Mouse (Mus musculus): ENCODE data around the gene Ephx1. TPM values are rescaled to one million over a fixed set of nuclear protein-coding genes. Genes with fewer than 3 reads are reported as not detected.

The Ephx1 gene
- total RNA-seq, 2 experiments from 2014 or later: 2.1 TPM; not detected in 1

DNA sequence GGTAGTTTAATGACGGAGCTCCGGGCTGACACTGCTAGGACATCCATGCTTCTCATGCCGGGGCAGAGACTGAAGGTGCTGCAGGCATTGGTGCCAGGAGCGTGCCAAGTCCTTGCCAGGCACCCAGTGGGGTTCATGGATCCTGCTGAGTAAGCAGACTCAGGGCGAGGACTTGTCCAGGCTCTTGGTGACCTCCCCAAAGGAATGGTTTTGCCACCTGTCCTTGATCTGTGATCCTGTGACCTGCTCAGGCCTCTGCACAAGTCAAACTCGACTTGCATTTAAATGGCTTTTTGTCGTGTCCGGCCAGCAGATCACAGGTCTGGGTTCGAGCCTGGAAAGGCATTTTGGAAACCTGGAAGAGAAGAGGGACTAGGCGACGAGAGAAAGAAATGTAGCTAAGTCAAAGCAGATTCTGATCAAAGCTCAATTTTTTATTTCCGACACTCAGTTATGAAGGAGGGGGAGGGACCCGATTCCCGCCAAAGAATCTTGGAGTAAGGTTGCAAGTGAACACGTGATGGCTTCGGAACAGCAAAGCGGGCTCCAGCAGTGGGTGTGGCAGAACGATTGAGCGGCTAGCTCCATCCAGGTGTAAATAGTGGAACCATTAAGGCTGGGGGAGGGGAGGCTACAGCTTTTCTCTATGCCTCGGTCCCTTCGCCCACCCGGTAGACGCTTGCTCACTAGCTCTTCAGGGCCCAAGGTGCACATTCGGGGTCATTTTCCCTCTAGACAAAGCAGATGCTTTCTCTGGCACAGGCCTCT is 41.0 kb downstream of the Ephx1 start:
- ATAC-seq (replicated peaks; ENCODE audit: poor library complexity, severe bottlenecking): no peak

DNA sequence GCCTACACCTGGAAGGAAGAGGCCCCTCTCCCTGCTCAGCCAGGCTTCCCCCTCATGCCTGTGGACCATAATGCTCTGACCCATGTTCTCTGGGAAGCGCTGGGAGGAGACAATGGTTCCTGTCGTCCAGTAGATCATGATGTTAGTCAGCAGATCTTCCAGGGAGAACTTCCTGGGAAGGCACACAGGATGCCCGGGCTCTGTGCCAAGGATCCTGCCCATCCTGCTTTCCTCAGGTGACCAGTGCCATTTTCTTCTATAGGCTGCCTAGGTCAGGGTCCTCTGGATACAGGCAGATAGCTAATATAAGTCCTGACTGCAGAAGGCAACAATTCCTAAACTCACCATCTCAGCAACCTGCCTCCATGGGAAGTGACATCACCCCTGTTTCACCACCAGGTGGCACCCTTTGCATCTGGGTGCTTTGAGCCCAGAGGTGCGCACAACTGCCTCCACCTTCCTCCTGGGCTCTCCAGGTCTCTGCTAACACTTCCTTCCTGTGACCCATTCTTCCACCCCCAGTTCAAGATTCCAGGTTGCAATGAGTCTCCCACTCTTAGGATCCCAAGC is 44.5 kb downstream of the Ephx1 start:
- ATAC-seq (replicated peaks; ENCODE audit: poor library complexity, severe bottlenecking): peak; percentile 47

DNA sequence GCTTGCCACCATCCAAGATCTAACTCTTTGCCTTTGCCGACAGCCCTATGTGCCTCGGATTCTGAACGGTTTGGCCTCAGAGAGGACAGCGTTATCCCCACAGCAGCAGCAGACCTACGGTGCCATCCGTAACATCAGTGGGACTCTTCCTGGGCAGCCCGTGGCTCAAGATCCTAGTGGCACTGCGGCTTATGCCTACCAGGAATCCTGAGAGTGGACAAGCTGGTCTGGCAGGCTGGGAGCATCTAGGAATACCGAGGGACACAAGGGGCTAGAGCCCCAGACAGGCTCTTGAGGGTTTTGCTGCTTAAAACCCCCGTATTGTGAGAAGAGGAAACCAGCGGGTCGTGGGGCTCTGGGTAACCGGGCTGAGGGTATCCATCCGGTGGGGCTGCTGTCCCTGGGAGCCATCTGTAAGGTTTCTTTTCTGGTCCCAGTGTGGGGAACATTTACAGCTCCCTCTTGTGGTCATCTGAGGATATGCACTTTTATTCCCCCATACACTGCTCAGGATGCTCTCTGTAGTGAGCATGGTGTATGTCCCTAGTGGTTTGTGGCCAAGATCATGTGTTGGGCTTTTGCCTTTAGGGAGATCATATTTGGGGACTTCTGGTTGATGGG is 46.5 kb downstream of the Ephx1 start:
- peak; percentile 72 for ATAC-seq (replicated peaks; ENCODE audit: poor library complexity, severe bottlenecking)

DNA sequence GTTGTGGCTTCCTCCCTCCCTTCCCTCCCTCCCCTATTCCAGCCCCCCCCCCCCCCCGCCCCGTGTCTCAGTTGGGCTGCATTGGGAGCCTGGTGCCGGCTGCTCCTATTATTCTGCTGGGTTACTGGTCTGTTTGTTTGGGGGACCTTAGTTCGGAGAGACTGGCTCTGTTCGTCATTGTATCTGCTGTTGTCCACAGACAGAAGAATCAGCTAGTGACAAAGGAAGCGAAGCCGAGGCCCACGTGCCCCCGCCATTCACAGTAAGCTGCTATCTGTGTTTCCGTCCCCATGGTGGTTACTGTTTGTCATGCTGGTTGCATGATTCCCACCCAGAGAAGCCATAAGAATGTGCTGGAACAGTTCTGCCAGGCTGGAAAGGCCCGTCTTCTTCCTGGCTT is 47.8 kb downstream of the Ephx1 start:
- no peak for ATAC-seq (replicated peaks; ENCODE audit: poor library complexity, severe bottlenecking)

DNA sequence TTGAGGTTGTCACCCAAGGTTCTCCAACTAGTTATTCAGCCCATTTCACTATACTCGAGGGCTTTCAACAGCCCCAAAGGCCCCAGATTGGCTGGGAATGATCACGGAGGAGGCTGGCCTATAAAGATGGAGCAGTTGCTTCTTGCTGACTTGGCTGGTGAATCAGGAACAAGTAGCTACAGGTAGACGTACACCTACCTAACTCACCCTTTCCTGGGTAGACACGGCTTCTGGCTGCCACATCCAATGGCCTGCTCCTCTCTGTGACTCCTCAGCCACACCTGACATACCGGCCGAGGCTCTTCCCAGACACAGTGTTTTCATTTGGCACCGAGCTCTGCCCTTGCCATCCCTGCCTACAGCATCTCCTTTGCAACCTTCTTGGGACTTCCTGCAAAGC is 53.4 kb downstream of the Ephx1 start:
- no peak for ATAC-seq (replicated peaks; ENCODE audit: poor library complexity, severe bottlenecking)

DNA sequence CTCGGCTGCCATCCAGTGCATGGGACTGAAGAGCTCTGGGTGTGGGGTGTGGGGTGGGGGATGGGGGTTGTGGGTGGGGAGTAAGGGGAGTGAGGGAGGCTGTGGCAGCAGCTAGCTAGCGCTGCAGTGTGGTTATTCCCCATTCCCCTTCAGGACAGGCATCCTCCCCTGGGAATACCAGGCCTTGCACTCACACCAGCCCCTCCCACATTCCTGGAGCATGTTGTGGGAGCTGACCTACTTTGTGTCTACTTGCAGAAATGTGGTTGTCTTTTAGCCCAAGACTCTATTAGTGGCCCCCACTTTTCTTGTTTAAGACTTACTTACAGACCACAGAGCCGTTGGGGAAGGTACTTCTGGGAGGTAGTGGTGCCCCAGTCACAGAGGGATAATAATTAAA is 54.2 kb downstream of the Ephx1 start:
- no peak for ATAC-seq (replicated peaks; ENCODE audit: poor library complexity, severe bottlenecking)

DNA sequence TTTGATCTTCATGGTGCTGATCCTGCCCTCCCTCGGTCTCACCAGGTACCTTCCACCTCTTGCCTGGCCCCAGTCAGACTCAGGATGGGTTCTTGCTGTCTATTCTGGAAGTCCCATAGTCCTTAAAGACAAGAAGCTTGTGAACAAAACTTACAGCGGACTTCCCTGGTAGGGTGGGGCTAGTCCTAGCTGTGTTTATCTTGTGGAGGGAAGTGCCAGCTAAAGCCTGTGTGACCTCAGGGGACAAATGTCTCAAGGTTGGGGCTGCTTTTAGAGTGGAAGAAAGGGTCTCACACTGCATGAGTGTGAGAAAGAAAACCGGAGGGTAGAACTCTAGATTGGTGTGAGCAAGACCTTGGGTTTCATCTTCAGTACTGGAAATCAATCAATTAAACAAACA is 54.9 kb downstream of the Ephx1 start:
- ATAC-seq (replicated peaks; ENCODE audit: poor library complexity, severe bottlenecking): no peak

DNA sequence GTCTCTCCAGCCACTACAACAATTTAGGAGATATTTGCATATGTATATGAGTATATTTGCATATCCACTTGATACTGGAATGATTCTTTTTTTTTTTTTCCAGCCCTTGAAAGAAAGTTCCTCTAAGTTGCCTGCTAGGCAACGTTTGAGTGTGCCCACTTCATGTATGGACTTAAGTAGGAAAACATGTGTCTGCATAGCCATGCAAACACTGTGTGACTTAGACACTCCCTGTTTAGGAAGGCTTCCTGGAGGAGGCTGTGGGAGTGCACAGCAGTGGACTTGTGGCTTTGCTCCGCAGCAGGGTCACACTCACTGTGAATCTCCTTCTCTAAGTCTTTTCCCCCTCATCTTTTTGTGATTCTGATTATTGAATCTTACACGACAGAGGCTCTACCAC is 61.9 kb downstream of the Ephx1 start:
- no peak for ATAC-seq (replicated peaks; ENCODE audit: poor library complexity, severe bottlenecking)

DNA sequence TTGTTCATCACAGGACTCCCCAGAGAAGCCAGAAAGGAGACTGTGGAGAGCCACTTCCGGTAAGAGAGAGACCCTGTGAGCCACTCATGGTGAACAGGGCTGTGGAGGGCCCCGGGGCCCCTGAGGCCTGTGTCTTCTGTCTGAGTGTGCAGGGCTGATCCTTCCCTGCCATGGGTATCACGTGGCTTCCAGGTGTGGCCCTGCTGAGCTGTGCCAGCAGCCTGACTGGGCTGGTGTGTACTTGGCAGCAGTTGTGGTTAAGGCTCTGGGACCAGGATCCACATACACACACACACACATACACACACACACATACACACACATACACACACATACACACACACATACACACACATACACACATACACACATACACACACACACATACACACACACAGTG is 62.7 kb downstream of the Ephx1 start:
- no peak for ATAC-seq (replicated peaks; ENCODE audit: poor library complexity, severe bottlenecking)

DNA sequence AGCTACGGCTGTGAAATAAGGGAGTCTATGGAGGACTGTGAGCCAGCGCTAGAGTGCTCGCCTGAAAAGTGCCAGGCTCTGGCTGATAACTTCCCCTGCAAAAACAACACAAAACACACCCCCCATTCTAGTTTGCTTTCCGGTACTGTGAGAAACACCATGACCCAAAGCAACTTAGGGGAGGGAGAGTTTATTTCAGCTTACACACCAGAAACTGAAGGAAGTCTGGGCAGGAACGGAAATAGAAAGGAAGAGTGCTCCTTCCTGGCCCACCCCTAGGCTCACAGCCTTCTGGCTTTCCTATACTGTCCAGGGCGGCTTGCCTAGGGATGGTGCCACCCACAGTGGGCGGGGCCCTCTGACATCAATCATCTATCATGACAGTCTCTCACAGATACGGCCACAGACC is 63.7 kb downstream of the Ephx1 start:
- peak; percentile 67 for ATAC-seq (replicated peaks; ENCODE audit: poor library complexity, severe bottlenecking)

DNA sequence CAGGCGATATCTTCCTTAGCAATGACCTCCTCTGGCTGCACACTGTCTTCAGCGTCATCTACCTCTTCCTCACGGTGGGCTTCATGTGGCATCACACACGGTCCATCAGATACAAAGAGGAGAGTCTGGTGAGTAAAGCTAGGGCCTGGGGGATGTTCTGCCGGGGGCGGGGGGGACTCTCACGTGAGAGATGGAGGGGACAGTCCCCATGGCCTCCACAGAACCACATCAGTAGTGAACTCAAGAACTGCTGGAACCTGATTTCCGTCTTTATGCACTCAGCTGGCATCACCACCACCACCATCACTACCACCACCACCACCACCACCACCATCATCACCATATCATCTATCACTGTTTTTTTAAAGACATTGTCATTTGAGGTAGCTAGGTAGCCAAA is 64.3 kb downstream of the Ephx1 start:
- ATAC-seq (replicated peaks; ENCODE audit: poor library complexity, severe bottlenecking): no peak

DNA sequence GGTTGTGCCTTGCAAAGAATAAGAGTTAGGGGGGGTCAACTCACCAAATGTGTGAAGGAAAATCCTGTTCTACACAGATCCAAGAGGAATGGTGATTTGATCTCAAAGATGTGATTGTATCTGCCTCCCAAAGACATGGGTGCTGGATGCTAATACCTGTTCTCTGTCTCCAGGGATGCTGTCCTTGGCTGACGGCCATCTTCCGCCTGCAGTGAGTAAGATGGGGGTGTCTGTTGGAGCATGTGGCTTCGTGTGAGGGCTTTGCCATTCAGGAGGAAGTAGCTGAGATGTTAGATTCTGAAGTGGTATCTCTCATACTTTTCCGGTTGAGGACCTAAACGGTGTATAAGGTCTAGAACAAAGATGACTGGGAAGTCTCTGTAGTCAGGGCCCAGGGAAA is 67.9 kb downstream of the Ephx1 start:
- no peak for ATAC-seq (replicated peaks; ENCODE audit: poor library complexity, severe bottlenecking)

DNA sequence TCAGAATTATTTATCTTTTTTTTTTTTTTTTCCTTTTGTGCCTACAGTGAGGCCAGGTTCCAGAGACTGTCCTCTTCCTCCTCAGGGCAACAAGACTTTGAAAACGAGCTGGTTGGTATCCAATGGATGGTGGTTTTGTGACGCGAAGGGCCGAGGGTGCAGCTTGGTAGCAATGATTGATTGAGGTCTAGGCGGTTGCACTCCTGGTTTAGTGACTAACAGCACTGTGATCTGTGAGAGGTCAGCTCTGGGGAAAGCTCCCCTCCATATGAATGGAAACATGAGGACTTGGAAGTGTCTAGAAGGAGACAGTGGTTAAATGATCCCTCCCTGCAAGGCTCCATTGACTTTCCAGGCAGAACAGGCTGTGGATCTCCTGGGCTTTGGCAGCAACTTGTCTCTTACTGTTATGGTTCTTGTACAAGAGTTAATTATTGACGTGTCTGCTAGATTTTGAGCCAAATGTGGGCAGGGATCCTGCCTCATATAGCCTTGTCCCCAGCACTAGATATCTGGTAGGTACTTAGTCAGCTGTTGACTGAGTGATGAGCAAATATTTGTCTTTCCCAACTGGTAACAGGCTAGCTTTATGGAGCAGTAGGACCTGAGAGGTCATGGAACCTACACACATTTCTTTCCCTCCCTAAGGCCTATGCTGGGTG is 68.5 kb downstream of the Ephx1 start:
- no peak for ATAC-seq (replicated peaks; ENCODE audit: poor library complexity, severe bottlenecking)

DNA sequence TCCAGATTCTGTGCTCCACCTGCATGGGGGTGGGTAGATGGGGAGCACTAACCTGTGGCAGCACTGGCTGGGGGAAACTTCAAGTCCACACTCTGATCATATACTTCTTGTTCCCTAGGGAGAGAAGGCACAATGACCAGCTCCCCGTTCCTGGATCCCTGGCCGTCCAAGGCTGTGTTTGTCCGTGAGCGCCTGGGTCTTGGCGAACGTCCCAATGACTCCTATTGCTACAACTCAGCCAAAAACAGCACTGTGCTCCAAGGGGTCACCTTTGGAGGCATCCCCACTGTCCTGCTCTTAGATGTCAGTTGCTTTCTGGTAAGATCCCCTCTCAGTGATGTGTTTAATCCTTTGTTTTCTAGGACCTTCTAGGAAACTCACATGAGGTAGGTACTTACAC is 74.3 kb downstream of the Ephx1 start:
- no peak for ATAC-seq (replicated peaks; ENCODE audit: poor library complexity, severe bottlenecking)

DNA sequence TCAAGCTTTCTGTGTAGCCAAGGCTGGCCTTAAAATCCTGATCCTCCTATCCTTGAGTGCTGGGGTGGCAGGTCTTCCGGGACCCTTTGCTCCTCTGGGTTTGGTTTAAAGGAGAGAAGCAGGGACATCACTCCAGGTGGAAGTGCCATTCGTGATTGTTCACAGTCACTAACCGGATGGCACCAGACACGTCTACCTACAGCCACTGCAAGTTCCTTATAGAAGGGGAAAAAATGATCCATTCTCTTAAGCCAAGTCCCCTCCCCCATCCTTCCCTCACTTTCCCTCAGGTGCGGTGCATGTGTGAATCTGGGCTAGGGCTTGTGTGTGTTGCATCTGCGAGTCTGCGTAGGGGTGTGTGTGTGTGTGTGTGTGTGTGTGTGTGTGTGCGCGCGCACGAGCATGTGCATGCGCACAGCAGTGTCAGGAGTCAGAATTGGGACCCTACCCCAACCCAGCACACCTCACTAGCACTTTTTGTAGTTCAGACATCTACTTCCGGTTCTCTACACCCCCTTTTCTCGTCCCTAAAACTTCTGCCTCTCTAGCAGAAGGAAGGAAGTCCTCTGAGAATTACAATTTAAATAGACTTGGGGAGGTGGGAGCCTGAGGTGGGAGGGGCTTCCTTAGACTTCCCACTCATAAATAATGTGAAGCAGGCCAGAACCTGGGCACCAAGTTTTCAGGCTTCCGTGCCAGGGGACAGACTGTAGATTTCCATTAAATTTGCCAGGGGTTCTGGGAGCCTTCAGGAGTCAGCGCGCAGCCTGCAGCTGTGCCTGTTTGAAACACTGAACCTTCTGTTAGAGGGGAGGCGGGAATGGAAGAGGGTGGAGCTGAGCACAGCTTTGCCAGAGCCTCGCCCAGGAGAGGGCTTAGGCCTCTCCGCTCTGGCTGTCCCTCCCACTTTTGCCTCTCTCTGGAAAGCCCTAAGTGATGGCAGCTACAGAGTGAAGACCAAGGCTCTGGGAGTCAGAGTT is 75.4 kb downstream of the Ephx1 start:
- peak; percentile 10 for ATAC-seq (replicated peaks; ENCODE audit: poor library complexity, severe bottlenecking)

DNA sequence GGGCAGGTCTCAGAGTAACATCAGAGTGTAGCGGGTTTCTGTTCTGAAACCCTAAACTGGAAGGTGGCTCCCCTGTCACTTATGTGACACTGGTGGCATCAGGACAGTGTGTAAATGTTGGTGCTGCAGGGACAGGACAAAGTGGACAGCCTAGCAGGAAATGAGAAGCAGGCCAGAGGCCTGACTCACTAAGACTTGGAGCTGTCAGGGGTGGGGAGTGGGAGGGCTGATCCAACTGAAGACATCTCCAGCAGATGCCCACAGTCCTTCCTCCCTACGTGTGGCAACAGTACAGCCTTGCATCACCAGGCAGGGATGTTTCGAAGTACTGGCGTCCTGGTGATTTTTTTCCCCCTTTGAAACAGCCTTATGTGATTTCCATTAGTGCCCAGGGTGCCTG is 76.2 kb downstream of the Ephx1 start:
- ATAC-seq (replicated peaks; ENCODE audit: poor library complexity, severe bottlenecking): peak; percentile 72

DNA sequence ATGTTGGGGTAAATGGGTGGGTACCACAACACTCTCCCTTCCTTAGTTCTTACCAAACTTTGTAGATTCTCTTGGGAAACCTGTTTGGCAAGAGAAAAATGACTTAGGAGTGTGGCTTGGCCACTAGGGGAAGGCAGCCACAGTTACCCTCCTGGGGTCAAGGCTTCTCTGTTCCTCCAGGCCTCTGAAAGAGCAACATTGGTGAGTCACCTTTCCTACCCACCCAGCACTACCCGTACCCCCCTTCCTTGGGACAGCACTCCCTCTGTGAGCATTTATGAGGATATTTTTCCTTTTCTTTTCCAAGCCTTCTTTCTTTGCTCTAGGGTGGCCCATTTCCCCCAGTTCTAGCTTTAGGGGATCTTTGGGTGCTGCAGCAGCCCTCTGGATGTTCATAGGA is 76.8 kb downstream of the Ephx1 start:
- ATAC-seq (replicated peaks; ENCODE audit: poor library complexity, severe bottlenecking): peak; percentile 18

DNA sequence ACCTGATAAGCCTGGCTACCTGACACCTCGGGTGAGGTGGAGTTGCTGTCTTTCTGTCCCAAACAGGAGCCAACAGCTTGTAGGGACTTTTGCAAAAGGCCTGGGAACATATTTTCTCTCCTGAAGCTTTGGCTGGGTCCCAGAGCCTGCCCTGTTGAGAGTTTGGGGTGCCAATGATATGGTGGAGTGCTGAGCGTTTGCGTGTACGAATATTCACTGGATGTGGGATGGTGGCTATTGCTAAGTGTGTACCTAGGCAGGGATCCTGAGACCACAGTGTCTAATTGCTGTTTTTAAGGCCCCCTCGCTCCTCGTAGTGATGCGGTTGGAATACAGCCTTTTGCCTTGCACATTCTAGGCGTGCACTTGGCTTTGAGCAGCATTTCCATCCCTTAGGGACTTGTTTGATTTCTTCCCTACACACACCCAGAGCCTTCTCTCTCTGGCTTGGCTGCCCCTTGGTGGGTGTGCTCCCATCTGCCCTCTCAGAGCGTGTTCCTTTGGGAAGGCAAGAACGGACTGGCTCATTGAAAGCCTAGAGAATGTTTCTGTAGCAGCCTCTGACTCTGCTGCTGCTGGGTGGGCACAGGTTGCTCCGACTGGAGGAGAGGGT is 77.6 kb downstream of the Ephx1 start:
- ATAC-seq (replicated peaks; ENCODE audit: poor library complexity, severe bottlenecking): no peak

DNA sequence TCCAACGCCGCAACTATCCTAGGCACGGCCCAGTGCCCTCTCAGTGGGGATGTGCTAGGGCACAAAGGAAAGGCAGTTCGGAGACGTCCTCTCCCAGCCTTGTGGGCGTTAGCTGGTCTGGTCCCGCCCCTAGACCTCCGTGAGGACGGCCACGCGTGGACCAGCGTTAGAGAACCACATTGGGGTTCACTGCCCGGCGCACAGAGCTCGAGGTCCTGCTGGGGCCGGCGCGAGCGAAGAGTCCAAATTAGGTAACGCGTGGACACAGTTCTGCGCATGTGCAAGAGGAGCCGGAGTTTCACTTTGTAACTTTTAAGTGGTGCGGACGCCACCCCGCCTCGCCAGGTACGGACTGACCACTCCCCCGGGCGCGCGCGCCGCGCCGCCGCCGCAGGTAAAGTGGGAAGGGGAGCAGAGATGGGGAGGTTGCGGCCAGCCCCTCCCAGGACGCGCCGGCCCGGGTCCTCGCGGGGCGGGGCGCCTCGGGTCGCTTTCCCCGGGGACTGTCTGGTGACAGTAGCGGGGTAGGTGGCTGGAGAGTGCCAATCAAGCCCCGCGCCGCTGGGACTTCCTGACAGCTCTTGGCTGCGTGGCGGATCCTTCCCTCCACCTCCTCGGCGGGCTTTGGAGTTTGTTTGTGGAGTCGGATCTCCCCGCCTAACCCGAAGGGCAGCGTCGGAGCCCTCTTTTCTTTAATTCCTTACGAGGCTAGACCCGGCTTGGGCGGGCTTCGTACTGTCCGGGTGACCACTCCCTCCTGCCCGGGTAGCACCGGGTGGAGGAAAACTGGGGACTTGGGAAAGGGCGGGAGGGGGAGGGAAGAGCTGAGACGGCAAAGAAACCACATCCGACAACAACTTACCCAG is 78.3 kb downstream of the Ephx1 start, which contains the start of gene Tmem63a:
TSS of gene Tmem63a (plus strand) at position 179 of the 866 bp plus-strand sequence.
- ATAC-seq (replicated peaks; ENCODE audit: poor library complexity, severe bottlenecking): peak; percentile 28

All from granulocyte monocyte progenitor cell, adult 5-6 weeks (primary cell).